Mouse (Mus musculus): ENCODE data around the gene Fgf14.
"Not testable (repeated sequence)": the region's sequence is repeated elsewhere in the genome, so short reads cannot be mapped to it uniquely, and the experiment has no call there.

The Fgf14 gene

DNA sequence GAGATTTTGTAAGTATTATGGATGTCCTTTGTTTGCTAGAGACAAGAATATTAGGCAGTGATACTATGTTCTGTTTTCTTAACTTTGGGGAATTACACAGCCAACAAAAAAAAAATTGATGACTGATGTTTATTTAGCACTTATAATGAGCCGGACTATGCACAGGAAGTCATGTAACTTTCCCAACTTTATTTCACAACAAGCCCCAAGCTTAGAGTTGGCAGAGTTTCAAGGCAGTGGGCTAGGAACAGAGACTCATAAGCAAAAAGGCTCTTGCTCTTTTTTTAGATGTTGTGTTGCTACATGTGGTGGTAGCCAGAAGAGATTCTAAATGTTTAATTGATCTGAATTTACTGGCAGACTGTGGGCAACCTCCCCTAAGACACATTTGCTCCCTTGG lies 191.7 kb downstream of the Fgf14 start:
- in situ Hi-C loops (cut with MboI, MseI) = no loop called here

DNA sequence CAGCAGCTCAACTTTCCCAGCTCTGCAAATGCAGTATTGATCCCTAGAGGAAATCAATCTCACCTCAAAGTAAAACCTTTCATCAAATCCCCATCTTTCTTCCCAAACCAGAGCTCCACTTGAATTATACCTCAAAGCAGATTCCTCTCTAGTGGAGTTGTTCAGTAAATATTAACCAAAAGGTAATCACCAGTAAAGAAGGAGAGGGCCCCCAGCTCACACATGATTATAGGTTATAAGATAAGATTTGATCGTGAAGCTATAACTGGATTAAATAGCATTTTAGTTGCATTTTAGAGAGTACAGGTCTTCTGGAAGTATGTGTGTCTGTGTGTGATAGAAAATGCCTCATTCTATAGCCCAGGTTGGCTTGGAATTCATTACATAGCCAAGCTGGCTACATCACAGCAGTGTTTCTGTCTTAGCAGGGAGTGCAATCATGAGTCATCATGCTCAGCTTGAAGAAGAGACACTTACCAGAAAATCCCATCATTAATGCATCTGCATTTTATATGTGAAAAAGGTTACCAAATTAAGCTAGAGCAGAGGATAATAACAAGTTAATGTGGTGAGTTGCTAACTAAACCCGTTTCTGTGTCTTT lies 202.8 kb downstream of the Fgf14 start:
- in situ Hi-C loops (cut with MboI, MseI) = no loop called here

DNA sequence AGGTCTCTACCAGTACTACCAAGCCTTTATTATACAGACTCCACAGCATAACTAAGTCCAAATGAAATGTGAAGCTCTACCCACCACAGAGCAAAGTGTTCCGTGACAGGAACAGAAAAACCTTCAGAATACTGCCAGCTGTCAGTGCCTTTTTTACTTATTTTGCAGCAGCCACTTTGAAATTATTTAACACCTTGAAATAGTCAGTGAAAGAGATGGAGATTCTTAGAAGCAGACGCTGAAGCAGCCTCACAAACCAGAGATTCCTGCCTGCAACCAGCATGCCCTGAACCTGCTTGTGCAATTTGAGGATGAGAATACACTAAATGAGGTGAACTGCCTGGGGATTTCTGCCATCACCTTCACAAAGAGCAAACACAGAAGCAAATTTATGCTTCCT lies 206.0 kb downstream of the Fgf14 start:
- in situ Hi-C loops (cut with MboI, MseI) = no loop called here

DNA sequence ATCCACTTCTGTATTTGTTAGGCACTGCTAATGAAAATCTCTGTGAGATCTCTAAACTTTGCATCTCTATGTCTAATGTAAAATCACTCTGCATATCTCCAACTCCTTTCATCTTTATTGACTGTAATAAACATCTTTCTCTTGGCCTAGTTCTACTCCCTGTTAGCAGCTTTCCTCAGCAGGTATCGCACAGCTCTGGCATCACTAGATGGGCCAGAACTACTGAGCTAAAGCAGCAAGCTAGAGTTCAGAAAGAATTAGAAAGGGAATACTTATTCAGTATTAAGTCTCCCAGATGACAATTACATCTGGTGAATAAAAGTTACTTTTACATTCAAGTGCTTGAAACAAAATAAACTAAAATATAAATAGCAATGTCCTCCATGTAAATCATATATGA lies 221.8 kb downstream of the Fgf14 start:
- in situ Hi-C loops (cut with MboI, MseI) = no loop called here

DNA sequence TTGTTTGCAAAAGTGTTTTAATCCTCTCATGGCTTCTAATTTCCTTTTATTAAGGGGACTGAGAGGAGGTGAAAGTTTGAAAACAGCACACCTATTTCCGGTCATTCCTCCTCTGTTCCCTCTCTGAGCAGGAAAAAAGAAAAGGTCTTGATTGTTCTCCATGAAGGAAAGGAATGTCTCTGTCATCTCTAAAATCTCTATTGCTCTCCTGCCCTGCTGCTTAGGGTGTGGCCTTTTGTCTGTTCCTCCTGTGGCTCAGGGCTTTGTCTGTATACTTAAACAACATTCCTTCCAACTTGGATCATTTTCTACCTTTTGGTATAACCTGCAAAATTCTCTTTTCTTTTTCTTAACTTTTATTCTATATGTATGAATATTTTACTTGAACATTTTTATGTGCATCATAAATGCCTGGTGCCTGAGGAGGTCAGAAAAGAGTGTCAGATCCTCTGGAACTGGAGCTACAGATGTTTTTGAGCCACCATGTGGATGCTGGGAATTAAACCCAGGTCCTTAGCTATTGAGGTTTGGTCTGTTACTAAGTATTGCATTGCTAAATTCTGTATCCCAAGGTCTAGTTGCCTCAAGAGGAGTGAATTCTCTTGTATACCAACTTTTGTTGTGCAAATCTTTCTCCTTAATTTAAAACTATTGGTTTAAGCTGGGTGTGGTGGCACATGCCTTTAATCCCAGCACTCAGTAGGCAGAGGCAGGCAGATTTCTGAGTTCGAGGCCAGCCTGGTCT lies 230.7 kb downstream of the Fgf14 start:
- in situ Hi-C loops (cut with MboI, MseI) = no loop called here

DNA sequence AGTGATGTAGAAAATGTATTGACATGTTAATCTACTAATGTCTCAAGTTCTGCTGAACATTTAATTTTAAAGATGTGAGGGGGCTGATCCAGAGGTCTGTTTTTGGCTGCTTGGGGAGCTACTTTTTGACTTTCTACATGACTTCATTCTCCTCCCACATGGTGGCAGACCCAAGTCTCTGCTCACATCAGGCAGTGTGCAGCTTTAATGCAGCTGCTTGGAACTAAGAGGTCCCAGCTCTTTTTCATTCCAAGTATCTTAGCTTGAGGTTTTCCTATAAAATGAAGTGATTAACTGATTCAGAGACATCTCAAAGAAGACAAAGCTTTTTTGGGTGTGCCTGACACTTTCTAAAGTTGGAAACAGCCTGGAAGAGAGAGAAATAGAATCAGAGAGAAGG lies 232.1 kb downstream of the Fgf14 start:
- in situ Hi-C loops (cut with MboI, MseI) = no loop called here

DNA sequence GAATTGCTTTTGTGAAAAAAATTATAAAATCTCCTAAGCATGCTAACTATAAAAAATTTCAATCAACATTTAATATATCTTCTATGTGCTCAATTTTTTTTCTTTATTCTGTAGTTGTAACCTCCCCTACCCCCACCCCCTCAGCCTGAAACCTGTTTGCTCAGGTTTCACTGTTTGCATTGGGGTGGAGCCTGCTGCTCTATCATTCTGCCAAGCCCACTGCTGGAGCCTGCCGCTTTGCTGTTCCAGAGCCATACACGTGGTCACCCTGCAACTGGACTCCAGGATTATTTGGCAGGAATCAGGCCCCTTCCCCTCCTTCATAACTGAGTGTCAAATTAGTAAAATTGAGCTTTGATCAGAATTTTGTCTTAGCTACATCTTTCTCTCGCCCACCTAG lies 237.6 kb downstream of the Fgf14 start:
- in situ Hi-C loops (cut with MboI, MseI) = not testable (repeated sequence)

DNA sequence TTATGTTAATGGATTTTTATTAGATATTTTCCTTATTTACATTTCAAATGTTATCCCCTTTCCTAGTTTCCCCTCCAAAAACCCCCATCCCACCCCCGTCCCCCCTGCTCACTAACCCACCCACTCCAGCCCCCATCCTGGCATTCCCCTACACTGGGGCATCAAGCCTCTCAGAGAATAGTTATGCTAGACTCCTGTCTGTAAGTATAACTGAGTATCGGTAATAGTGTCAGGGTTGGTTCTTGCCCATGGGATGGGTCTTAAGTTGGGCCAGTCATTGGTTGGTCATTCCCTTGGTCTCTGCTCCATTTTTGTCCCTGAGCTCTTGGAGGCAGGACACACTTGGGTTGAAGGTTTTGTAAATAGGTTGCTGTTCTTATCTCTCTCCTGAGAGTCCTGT lies 265.0 kb downstream of the Fgf14 start:
- in situ Hi-C loops (cut with MboI, MseI) = no loop called here

DNA sequence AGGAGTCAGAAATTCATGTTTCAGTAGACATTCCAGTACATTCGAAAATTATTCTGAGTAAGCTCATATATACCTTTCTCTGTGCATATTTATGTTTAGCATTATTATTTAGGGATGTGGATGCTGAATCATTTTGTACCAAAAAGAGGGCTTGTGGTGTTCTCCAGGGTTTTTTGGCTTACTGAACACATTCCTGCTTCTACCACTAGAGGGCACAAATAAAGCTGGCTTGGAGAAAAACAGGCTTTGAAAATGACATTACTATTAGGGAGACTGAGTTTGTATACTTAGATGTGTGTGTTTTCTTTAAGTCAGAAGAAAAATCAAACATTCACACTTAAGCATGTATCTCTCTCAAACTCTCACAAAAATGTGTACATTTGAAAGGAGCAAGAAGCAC lies 266.0 kb downstream of the Fgf14 start:
- in situ Hi-C loops (cut with MboI, MseI) = no loop called here

DNA sequence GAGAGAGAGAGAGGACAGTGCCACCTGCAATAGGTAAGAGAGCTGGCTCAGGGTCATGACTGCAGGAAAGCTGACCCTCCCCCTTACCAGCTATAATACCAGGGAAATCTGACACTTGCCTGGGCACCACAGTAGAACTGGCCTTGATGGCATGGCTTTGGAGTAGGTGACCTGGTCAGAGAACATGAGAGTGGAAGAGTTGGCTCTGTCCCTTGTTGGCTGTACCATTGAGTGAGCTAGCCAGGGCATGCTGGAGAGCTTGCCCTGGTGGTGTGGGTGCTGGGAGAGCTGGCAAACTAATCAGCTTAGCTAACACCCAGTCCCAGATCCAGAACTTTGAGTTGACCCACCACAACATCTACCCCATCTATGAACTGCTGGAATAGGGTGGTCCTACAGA lies 348.5 kb downstream of the Fgf14 start:
- in situ Hi-C loops (cut with MboI, MseI) = no loop called here

DNA sequence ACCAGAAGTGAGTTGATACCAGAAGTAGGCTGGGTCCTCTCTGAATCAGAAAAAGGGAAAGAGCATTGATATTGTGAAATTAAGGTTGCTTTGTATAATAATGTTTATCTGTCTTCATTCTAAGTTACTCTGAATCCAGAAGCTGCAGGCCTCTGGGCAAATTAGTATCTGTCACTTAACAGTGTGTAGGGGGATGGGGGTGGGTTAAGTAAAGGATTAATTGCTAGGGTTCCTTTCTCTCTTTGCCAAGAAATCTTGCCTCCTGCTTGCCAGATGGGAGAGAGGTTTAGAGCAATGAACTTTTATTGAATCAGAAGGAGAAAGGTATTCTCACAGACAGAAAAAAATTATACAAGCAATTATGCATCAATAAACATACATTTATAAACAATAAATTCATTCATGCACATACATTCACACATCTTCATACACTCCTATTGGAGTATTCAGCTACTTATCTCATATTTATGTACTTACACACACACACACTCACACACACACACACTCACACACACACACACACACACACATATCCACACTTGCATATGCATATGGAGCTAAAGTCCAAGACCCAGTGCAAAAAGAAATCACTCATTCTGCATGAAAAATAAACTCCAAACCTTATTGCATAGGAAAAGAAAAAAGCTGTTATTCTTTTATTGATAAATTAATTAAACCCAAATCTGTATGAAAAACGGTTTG lies 357.8 kb downstream of the Fgf14 start:
- in situ Hi-C loops (cut with MboI, MseI) = no loop called here

DNA sequence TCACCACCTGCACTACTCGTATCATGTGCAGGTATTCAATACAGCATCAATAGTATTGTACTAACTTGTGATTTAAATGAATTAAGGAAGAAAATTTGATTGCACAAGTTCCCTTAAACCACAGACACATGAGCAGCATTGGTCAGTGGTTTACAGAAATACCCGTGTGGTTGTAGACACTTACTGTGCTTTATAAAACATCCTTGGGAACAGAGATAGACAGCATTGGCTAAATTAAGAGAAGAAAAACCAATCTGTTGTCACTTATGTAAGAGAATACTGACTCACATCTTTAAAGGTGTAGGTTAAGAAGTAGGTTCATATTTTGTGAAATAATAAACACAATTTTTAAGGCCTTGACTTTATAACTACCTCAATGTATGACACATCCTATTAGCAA lies 361.4 kb downstream of the Fgf14 start:
- in situ Hi-C loops (cut with MboI, MseI) = no loop called here

DNA sequence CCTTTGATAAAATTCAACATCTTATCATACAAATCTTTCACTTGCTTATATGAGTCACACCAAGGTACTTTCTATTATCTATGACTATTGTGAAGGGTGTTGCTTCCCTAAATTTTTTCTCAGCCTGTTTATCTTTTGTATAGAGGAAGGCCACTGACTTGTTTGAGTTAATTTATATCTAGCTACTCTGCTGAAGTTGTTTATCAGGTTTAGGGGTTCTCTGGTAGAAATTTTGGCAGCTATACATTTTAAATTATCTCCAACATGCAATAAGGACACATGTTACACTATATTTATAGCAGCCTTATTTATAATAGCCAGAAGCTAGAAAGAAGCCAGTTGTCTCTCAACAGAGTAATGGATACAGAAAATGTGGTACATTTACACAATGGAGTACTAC lies 389.9 kb downstream of the Fgf14 start:
- in situ Hi-C loops (cut with MboI, MseI) = no loop called here

DNA sequence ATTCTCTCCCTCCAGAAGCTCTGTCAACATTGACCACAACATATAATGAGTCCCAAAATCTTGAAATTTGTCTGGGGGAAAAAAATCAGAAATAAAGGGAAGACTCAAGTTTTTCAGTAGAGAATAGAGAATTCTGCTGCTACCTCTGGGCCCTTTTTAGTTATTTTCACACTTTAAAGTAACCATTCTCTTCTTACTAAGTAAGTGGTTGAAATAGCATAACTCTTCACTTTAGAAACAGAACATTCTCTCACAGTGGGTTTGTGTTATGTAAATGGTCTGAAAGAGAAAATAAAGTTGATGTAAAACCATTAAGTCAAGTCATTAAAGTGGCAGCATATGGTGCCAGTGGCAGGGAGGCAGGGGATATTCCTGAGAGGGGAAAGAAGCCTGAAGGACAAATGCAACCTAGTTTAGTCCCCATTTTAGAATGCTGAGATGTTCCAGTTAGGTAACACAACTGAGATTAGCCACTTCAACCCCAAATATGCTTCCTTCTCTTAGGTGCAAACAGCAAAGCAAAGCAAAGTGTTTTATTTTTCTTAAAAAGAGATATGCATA lies 398.5 kb downstream of the Fgf14 start:
- in situ Hi-C loops (cut with MboI, MseI) = no loop called here

DNA sequence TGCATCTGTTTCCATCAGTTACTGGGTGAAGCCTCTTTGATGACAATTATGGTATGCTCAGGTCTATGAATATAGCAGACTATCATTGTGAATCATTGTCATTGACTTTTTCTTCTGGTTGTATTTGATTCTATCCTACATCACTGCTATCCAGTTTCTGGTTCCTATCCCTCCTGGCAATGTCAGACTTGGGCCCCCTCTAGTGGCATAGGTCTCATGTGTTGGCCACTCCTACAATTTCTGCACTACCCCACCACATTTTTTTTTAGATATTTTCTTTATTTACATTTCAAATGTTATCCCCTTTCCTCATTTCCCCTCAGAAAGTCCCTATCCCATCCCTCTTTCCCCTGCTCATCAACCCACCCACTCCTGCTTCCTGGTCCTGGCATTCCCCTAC lies 409.9 kb downstream of the Fgf14 start:
- in situ Hi-C loops (cut with MboI, MseI) = no loop called here

DNA sequence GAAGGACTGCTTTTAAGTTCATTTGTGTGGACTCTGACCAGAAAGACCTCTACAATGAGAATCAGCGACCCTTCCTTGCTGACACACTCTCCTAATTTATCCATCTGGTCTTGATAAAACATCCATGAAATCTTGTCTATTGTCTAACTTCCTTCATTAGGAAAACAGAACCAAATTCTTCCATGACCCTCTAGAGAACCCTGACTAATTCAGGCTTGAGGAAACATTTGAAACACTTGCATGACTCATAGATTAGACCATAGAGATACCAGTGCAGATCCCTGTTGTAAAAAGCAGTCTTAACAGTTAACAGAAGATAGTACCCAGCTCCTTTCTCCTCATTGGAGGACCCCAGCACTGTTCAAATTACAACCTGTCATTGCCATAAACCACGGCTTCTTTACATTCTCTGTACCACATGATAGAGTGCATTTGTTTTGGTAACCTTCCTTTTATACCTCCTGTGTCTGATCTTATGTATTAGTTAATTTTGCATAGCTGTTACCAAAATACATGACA lies 412.3 kb downstream of the Fgf14 start:
- in situ Hi-C loops (cut with MboI, MseI) = no loop called here

DNA sequence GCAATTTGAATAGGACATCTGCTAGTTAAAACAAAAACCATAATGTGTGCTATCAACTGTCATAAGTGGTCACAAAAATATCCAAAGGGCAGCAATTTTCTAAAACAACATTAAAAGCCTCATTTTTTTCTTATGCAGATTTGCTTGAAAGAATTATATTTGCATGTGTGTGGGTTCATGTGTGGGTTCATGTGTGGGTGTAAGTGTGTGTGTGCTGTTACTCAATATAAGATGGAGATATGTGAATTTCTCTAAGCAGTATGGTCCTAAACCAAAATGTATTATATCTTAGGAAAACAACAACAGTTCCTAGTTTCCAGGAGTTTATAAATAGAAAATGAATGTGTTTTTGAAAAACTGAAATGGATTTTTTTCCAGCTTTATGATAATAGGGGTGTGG lies 413.7 kb downstream of the Fgf14 start:
- in situ Hi-C loops (cut with MboI, MseI) = no loop called here

DNA sequence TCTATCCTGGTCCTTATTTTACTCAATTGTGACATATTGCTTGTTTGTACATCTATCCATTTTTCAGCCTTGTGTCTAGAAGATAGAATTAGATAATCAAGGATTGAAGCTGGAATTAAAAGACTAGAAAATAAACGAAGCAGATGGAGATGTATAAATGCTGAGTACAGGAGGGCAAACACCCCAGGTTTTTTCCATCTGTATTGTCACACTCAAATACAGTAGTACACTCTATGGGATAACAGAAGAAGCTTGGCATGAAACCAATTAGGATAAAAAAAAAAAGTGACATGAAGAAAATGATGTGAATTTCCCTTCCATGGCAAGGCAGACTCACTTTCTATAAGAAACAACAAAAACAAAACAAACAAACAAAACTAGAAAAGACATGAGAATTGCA lies 429.4 kb downstream of the Fgf14 start:
- in situ Hi-C loops (cut with MboI, MseI) = no loop called here

DNA sequence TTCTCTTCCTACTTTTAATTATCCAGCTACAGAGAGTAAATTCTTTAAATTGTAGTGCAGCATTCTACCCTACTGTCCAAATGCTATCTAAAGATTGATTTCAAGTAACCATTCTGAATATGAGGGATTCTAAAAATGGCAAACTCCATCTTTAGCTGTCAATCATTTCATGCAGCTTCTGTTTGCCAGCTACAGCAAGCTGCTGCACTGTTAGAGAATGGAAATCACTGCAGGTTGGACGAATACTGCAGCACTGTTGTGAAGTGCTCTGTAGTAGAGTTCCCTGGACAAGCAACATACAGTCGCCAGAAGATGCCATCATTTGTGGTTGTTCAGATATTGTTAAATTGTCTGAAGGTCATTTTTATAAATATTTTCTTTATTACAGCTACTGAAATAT lies 453.5 kb downstream of the Fgf14 start:
- in situ Hi-C loops (cut with MboI, MseI) = no loop called here

DNA sequence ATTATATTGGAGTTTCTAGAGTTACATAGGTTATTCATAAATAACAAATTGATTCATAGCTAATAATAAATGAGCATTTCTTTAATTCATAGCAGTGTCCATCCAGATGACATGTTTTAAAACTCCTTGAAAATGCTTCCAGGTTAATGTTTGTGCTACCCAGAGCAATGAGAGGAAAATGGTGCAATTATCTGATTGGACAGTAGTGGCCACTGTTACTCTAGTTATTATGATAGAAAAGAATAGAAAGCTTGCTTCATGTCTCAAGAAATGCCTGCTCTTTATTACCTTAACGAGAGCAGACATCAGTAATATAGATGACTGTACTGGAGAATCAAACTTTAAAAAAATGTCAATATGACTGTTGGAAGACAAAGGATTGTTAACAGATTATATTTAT lies 454.5 kb downstream of the Fgf14 start:
- in situ Hi-C loops (cut with MboI, MseI) = no loop called here

DNA sequence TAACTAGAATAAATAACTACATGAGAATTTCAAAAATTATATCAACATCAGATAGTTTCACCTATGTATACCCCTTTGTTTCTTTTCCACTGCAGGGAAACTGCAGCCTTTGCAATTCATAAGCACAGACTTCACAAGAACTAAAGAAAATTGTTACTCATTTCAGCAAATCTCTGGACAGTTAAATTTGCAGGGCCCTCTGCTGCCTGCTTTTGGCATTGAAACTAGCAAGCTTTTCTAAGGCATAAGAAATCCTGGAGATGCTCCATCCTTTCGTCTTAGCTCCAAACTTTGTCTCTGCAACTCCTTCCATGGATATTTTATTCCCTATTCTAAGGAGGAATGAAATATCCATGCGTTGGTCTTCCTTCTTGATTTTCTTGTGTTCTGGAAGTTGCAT lies 455.9 kb downstream of the Fgf14 start:
- in situ Hi-C loops (cut with MboI, MseI) = no loop called here

DNA sequence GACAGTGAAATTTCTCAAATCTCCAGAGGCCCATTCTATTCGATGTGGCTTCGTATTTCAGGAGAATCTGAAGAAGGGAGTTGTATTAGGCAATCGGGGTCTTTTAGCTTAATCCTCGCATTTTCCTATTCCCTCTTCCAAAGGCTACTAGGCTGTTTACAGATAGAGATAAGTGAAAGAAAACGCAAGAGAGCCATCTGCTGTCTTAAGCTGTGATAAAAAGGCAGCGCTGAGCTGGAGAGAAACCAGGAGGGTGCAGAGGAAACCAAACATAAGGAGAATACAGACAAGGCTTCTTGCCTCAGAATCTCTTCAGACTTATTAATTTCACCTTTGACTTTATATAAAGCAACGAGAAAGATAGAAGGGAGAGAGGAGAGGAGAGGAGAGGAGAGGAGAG lies 481.1 kb downstream of the Fgf14 start:
- in situ Hi-C loops (cut with MboI, MseI) = no loop called here

DNA sequence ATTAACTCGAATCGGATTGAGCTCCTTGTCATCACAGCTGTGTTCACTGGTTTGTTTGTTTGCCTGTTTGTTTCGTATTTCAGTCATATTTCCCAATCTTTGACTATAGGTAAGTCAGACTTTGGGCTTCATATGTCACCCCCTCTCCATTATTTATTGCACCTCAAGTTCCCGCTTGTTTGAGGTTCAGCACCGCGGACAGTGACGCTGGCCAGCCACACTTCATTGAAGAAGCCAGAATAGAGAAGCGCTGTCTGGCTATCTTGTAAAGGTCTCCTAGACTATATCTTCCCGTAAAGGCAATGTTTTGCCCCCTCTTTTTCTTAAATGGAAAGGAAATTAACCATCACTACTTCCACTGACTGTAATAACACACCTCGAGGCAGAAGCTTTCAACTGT lies 481.6 kb downstream of the Fgf14 start:
- in situ Hi-C loops (cut with MboI, MseI) = no loop called here

Measured in T-helper 1 cell (primary cell).